Mouse (Mus musculus) kidney, adult 11 months (tissue): Measurements from ENCODE around the gene Znhit6.

ENCODE experiments used
- DNase-seq: peaks from one replicate; pipeline ENCODE4 v3.0.0; 2022

Znhit6 gene

DNA sequence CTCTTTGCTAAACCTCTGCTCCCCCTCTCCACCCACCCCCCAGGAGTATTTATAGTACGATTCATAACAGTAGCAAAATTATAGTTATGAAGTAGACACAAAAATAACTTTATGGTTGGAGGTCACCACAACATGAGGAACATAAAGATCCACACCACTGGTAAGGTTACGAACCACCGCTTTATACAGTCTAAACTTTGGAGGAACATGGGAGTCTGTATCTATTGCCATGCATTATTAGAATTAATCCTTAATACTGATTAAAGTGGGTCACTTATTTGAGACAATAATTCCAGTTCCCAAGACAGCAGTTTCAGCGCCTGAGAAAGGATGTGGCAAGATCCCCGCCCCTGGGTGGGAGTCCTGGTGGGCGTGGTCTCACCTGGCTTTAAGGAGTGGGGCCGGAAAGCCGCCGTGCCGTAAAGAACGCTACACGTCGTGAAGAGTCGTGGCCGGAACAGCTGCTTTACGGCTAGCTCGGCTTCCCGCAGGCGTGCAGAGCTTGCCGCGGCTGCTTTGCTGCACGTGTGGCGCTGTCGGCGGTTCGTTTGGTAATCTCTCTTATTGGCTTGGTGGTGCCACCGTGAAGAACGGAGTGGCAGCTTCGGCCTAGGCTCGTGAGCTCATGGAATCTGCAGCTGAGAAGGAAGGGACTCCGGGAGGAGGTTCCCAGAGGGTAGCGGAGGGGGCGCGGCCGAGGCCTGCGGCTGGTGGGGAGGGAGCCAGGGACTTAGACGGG lies at the start of gene Znhit6:
Znhit6 (plus strand) TSS at position 463 of the 739 bp plus-strand sequence.
- peak; percentile 94 for DNase-seq

DNA sequence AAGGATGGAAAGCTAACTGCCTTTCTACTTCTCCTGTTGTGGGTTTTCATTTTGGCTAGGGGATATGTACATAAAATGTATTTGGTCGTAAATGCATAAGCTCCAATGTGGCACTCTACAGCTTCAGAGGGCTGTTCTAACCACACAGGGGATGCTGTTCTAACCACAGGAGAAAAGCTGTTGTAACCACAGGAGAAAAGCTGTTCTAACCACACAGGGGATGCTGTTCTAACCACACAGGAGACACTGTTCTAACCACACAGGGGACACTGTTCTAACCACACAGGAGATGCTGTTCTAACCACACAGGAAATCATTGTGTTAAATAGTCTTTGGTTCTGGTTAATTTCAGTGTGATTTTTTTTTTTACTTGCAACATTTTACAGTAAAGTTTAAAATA lies 38.1 kb upstream of the Znhit6 start:
- no peak for DNase-seq

DNA sequence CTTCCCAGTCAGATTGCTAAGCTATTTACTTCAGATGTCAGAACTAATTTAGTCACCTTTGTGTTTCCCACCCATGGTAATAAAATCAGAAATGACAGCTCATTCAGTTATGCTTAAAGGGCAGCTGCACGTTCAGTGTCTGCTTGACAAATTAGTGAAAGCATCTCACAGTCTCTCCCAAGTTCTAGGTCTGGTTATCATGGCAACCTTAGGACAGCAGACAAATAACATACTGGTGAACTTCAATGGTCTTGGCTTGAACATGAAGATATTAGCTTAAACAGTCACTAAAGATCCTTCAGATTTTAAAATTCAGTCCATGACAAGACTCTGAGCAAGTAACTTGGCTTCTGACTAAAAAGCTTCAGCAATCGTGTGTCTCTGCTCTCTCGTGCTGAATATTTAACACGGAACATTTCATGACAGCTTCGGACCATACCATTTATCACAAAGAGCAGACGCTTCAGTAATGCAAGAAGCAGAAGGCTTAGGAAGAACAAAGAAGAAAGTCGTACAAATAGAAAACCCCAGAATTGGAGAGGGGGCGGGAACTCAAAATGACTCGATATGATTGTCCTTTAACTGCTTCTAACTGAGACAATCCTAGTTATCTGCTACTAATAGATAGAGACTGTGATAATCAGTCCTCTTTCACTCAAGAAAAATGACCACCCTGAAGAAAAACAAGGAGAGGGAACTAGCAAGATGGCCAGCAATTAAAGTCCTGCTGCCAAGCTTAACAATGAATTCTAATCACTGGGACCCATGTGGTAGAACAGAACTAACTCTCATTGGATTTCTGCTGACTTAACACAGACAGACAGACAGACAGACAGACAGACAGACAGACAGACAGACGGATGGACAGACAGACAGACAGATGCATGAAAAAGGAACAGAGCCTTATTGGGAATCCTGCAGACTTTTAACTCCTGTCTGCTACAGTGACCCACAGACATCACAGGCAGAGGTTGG lies 27.3 kb upstream of the Znhit6 start:
- DNase-seq: no peak

DNA sequence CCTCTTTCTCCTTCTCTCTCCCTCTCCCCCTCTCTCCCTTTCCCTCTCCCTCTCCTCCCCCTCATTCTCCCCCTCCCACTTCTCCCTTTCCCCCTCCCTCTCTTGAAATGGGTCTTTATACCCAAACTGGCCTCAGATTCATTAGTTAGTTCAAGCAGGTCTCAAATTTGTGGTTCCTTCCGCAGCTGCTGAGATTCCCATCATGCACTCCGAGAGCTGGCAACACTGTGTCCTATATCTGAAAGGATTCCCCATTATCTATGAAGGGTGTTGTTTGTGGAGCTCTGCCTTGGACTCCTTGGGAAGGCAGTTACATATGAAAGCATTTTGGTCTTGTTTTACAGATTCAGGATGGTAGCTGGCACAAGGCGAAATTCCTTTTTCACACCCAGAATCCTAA lies 25.8 kb upstream of the Znhit6 start:
- no peak for DNase-seq

DNA sequence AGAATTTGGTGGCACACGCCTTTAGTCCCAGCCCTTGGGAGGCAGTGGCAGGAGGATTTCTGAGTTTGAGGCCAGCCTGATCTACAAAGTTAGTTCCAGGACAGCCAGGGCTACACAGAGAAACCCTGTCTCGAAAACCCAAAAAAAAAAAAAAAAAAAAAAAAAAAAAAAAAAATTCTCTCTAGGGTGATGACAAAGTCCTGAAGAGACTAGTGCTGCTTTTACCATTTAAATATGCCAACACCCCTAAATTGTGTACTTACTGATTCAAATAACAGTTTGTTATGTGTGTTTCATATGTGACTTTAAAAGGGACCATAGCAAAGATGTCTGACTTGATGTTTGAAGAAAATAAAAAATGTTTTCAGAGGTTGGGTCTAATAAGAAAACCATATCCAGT lies 21.6 kb upstream of the Znhit6 start:
- no peak for DNase-seq

DNA sequence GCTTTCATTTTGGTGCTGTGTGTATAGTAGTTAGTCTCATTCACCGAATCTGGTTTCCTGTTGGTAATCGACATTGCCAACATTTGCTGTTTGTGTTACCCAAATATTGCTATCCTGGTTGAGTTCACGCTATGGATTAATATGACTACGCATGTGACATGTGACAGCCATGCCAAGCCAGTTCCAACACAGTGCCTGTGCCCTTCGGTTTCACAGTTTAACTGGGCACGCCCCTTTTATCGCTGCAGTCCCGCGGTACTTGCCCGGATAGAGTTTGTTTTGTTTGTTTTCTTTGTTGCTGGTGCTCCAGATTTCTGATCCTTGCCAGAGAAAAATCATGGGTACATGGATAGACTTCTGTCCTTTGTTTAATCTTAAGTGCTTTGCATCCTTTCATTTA lies 19.8 kb upstream of the Znhit6 start:
- DNase-seq: no peak

GRCm38 (mm10) chr3:145559675-145560074 lies 16.3 kb upstream of the Znhit6 start:
- DNase-seq: no peak

GRCm38 (mm10) chr3:145560117-145560516 lies 15.9 kb upstream of the Znhit6 start:
- no peak for DNase-seq

DNA sequence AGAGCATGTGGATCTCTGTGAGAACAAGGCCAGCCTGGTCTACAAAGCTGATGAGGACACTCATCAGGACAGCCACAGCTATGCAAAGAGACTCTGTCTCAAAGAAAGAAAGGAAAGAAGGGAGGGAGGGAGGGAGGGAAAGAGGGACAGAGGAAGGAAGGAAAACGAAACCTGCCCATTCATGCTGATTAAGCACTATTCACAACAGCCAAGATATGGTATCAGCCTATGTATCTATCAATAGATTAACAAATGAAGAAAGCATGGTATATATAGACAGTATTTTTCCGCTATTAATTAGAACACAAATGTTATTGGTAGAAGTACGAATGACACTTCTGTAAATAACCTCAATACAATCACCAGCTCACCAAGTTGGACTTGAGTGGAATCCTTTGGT lies 1.5 kb upstream of the Znhit6 start:
- no peak for DNase-seq

DNA sequence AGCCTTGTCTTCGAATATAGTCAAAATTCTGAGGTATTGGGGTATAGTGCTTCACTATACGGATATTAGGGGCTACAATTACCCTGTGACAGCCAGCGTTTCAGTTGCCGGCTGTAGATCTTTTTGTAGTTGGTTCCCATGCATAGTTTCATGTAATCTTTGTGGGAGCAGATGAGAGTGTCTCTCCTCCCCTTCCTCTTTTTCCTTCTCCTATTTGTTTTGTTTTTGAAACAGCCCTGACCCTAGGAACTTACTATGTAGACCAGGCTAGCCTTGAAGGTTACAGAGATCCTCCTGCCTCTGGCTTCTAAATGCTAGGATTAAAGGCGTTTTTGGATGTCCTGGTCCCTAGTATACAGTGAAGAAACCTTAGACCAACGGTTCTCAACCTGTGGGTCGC lies 665 bp upstream of the Znhit6 start:
- DNase-seq: no peak

- no peak for DNase-seq
Observed at GRCm38 (mm10) chr3:145576482-145576822, 447 bp downstream of the Znhit6 start.

DNA sequence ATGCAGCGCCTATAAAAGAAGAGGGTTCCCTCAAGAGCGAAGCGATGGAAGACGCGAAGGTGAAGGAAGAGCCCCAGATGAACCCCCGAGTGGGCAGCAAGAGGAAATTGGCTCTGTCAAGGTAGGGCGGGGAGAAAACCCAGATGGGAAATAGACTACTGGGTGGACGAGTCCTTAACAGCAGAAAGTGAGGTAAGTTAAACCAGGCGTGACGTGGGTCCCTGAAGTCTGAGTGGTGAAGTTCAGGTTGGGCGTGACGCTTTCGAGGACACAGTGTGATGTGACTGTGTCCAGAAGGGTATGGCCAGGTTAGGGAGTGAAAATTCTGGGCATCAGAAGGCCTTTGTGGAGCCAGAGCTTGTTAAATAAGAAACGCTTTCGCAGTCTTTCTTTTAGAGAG lies 871 bp downstream of the Znhit6 start:
- no peak for DNase-seq

- peak; percentile 24 for DNase-seq
Observed at GRCm38 (mm10) chr3:145583043-145583442, 7.0 kb downstream of the Znhit6 start.

DNA sequence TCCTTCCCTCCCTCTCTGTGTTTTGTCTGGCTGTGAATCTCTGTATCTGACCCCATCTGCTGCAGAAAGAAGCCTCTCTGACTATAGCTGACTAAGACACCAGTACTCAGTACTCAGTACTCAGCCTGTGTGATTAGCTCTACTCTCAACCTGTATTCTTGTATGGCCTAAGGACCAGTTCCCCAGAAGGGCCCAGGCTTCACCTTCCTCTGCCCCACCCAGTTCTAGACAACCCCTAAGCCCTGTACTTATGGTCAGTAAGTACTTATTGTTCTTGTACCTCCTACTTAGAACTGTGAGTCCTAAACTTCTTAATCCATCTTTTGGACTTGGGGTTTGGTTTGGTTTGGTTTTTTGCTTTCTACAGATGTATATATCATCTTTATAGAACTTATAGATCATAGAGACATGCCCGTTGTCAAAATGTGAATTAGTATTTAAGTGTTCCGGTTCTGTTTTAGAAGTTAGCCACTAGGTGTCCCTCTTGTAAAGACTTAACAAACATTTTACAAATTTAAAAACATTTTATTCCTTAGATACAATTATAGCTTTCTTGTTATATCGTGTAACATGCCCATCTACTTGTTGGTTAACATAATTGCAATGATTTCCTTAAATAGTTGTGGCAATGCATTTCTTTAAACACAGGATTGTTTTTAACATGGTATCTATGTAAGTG lies 7.7 kb downstream of the Znhit6 start:
- DNase-seq: no peak

GRCm38 (mm10) chr3:145590562-145590961 lies 14.6 kb downstream of the Znhit6 start:
- no peak for DNase-seq

- no peak for DNase-seq
Observed at GRCm38 (mm10) chr3:145591841-145592542, 16.0 kb downstream of the Znhit6 start.

DNA sequence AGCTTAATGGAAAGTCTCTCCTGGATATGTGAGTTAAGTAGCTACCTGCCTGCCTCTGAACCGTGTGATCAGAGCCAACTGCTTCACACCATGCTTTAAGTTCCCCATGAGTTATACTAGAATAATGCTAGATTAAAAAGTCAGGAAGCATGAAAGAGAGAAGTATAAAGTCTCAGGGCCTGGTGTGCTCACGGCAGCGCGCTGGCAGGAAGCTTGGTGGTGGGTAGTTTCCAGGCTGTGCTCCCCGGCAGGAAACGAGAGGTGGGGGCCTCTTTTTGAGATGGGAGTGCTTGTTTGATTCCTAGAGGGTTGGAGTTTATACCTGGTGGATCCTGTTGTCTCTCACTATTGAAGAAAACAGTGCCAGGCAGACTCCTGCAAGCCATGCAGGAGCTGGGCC lies 19.3 kb downstream of the Znhit6 start:
- no peak for DNase-seq

- DNase-seq: no peak
Observed at GRCm38 (mm10) chr3:145599059-145599458, 23.1 kb downstream of the Znhit6 start.

- DNase-seq: no peak
Observed at GRCm38 (mm10) chr3:145600801-145601200, 24.8 kb downstream of the Znhit6 start.

DNA sequence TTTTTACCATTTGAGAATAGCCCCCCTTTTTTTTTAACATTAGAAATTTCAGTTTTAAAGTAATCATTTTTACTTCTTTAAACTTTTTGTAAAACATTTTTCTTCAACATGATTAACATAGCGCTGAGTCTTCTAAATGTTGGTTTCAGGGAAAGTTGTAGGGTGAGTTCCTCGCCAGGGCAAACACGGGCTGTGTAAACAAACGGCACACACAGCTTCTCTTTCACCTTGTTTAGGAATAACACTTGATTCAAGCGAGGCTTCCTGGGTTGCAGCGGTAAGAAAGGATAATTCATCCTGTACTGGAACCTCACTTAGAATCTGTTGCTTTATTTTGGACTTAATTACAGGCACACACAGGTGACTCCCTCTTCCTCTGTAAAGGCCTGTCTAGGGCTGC lies 25.3 kb downstream of the Znhit6 start:
- DNase-seq: no peak

GRCm38 (mm10) chr3:145602410-145603206 lies 26.6 kb downstream of the Znhit6 start:
- DNase-seq: peak; percentile 40
